Mouse (Mus musculus) Patski (cell line): ENCODE measurements around the gene Sgcb. TPM values are rescaled to one million over a fixed set of nuclear protein-coding genes. Genes with fewer than 3 reads are reported as not detected.
"Not testable (repeated sequence)": the region's sequence is repeated elsewhere in the genome, so short reads cannot be mapped to it uniquely, and the experiment has no call there.

Experiments used
- ATAC-seq: fragments of 100-300 bp; one replicate; pipeline ENCODE4 v1.8.0; 2021
- CTCF ChIA-PET: fragments of 350-600 bp; sonication (Branson Sonifier 250); formaldehyde crosslinking; loops from one replicate; lab custom pipeline; 2022; ENCODE audit warnings: inconsistent platforms; lab: Charles Lee
- POLR2A ChIA-PET: fragments of 350-600 bp; sonication (Branson Sonifier 250); formaldehyde crosslinking; loops from one replicate; lab custom pipeline; 2022; ENCODE audit warnings: antibody characterized with exemption, inconsistent platforms; lab: Charles Lee
- DNase-seq: peaks from one replicate; pipeline ENCODE4 v3.0.0-alpha.2; 2011; ENCODE audit warnings: low read depth, low spot score
- H3K27me3 ChIP-seq: fragments of 371-371 bp; one replicate; pipeline ENCODE4 v1.5.1; 2021
- CTCF ChIP-seq: fragments of 100-300 bp; IDR thresholded peaks from one replicate; pipeline ENCODE4 v1.5.1; 2021
- in situ Hi-C: fragments of 300-500 bp; cut with MboI; formaldehyde crosslinking; loops from 3 replicates; pipeline ENCODE4 v1.11.1; 2018; ENCODE audit warnings: low pct_unique_long_range_greater_than_20kb, mixed read lengths
- polyA plus RNA-seq: library from polyadenylated mRNA; unstranded; gene quantifications from one replicate; pipeline ENCODE4 v1.2.3, GENCODE M21; 2021

Gene Sgcb
- polyA plus RNA-seq, 1 experiment from 2014 or later: 24.1 TPM

DNA sequence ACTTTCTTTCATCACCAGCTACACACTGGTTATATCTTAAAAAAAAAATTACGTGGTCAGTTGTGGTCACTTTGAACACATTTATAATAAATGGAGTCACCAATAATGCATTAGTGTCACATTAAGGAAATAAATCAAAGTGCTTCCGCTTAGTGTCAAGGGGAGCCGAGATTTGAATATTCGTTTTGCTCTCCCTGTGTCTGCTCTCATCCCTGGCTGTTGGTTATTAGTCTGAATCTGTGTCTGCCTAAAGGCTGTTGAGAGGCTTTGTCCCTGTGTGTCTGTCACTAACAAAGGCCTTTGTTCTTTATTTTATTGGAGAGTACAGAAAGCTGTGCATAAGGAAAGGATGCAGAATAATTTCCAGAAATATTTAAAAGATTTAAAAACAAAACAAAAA lies 61.0 kb downstream of the Sgcb start:
- in situ Hi-C loops: no loop called here
- CTCF ChIA-PET: no interaction called here
- no peaks in the 10 kb centered on the region for H3K27me3 ChIP-seq
- DNase-seq: no peak
- POLR2A ChIA-PET: no interaction called here
- TF ChIP-seq CTCF: no peak
- ATAC-seq: no peak

DNA sequence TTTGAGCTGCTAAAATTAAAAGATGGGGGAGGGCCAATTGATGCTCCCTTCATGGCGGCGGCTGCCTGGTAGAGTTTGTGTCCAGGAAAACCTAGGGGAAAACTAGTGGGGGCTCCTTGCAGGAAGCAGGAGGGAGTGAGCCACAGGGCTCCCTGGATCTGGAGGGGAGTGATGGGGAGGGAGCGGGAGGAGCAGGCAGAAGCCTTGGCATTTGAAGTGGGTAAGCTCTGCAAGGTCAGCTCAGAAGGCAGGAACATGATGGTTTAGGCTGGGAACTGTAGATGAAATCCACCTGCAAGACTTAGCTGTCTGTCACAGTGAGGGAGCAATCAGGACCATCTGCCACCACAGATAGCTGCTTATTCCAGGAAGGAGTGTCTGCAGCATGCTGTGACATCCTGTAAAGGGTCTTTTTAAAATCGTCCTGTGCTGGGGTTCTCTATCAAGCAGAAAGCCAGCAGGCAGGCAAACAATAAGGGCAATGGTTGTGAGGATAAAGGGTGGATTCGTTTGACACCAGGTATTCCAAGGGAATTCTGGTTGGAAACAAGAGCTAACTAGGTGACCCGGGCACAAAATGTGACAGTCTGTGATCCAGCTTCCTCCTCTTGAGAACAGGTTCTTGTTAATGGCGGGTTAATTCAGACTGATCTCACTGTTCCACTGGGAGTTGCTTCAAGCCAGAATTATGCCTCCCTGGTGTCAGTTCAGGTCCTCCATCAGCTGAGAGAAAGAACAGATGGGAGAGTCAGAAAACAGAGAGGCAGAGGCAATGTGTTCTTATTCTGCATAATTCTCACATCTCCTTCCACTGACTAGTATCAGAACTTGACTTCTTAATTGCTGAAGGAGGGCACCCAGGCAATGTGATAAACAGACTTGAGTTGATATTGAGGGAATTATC lies 62.1 kb downstream of the Sgcb start:
- no peak for DNase-seq
- TF ChIP-seq CTCF: no peak
- ChIA-PET POLR2A (no interaction called here), CTCF (interaction anchor here (0.8 to 1.2 kb wide), 2 partner anchors 26 to 52 kb away, joined by 3 read pairs; no protein-coding TSS in a partner anchor)
- in situ Hi-C loops: no loop called here
- no peaks in the 10 kb centered on the region for H3K27me3 ChIP-seq
- no peak for ATAC-seq

DNA sequence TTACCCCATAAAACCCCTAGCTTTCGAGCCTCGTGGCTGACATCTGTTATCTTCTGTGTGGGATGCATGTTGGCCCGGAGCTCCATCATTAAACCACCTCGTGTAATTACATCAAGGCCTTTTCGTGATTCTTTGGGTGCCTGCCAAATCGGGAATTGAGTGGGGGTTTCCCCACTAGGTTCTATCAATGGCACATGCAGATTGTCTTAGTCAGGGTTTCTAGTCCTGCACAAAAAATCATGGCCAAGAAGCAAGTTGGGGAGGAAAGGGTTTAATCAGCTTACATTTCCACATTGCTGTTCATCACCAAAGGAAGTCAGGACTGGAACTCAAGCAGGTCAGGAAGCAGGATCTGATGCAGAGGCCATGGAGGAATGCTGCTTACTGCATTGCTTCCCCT lies 63.6 kb downstream of the Sgcb start:
- ATAC-seq, DNase-seq, H3K27me3 ChIP-seq, in situ Hi-C loops: not testable (repeated sequence)
- ChIA-PET POLR2A (interaction anchor here (0.7 kb wide), 1 partner anchor 40 kb away, joined by 5 read pairs; no protein-coding TSS in a partner anchor), CTCF (interaction anchor here (1.3 kb wide), 1 partner anchor 12 kb away, joined by 3 read pairs; no protein-coding TSS in a partner anchor)

Other genes starting within 250 kb of the Sgcb start
- not detected for gene Cwh43, start 241.7 kb downstream of the Sgcb start, polyA plus RNA-seq
- gene Dcun1d4, start 166.8 kb downstream of the Sgcb start, polyA plus RNA-seq: 40.2 TPM
- gene Lrrc66, start 15.3 kb downstream of the Sgcb start, polyA plus RNA-seq: not detected
- not detected for gene Spata18, start 3.6 kb upstream of the Sgcb start, polyA plus RNA-seq